Mouse (Mus musculus) embryonic facial prominence, embryonic 10.5 days (tissue): ENCODE measurements at regions not wholly inside any gene's neighbourhood (a gene's known extent, or its start where the extent isn't known, plus 50 kb on each side); places are given as distances from the start of the nearest gene placed in this dataset.

Experiments used
- DNase-seq: peaks from one replicate; pipeline ENCODE4 v3.0.0-alpha.2; 2017; ENCODE audit warnings: low spot score
- H3K27ac ChIP-seq: fragments of 300-500 bp; sonication (generic); replicated peaks from 2 replicates; pipeline ENCODE4 v1.5.1; 2016; ENCODE audit warnings: mild to moderate bottlenecking
- H3K27me3 ChIP-seq: fragments of 300-500 bp; sonication (generic); replicated peaks from 2 replicates; pipeline ENCODE4 v1.6.1; 2016; ENCODE audit warnings: low read depth, mild to moderate bottlenecking; ENCODE audit not compliant: poor library complexity, severe bottlenecking
- H3K36me3 ChIP-seq: fragments of 300-500 bp; sonication (generic); replicated peaks from 2 replicates; pipeline ENCODE4 v1.6.1; 2016; ENCODE audit warnings: mild to moderate bottlenecking, moderate library complexity
- H3K4me1 ChIP-seq: fragments of 300-500 bp; sonication (generic); 2 replicates; pipeline ENCODE4 v1.6.1; 2016
- H3K4me3 ChIP-seq: fragments of 300-500 bp; sonication (generic); 2 replicates; pipeline ENCODE4 v1.5.1; 2016; ENCODE audit warnings: mild to moderate bottlenecking, moderate library complexity
- H3K9me3 ChIP-seq: fragments of 300-500 bp; sonication (generic); 2 replicates; pipeline ENCODE4 v1.6.1; 2016; ENCODE audit warnings: mild to moderate bottlenecking
- WGBS: fragments of 180-500 bp; shearing (Covaris S2); methylation state at CpG from one replicate; pipeline ENCODE4 v1.1.7; 2016; 5-methylcytosine and 5-hydroxymethylcytosine counted together

- H3K36me3 ChIP-seq, result no peaks in the 10 kb centered on the region
- no peaks in the 10 kb centered on the region for H3K9me3 ChIP-seq
- no peak overlapping the region for H3K4me3 ChIP-seq
- H3K4me1 ChIP-seq, result peaks cover 3% of the 10 kb centered on the region; the same call in 1 of the 2 replicates
- 71% methylated on average over 13 of the region's 13 CpGs for WGBS
- H3K27me3 ChIP-seq, result no peaks in the 10 kb centered on the region
- no peak overlapping the region for H3K27ac ChIP-seq
- DNase-seq, result no peak
Measured at GRCm38 (mm10) chr6:31069243-31069642, 110.4 kb upstream of the Klf14 start.

- Histone ChIP-seq H3K27ac (no peak overlapping the region), H3K4me3 (no peak overlapping the region), H3K27me3 (no peaks in the 10 kb centered on the region), H3K36me3 (no peaks in the 10 kb centered on the region), H3K4me1 (peaks cover 14% of the 10 kb centered on the region), H3K9me3 (no peaks in the 10 kb centered on the region)
- 90% methylated on average over 6 of the region's 6 CpGs for WGBS
- no peak for DNase-seq
Measured at GRCm38 (mm10) chr6:31070537-31070936, 111.7 kb upstream of the Klf14 start.

GRCm38 (mm10) chr6:31070966-31071365, 112.1 kb upstream of the Klf14 start:
- Histone ChIP-seq H3K9me3 (no peaks in the 10 kb centered on the region), H3K27ac (no peak overlapping the region), H3K4me3 (no peak overlapping the region), H3K27me3 (no peaks in the 10 kb centered on the region), H3K36me3 (no peaks in the 10 kb centered on the region), H3K4me1 (peaks cover 19% of the 10 kb centered on the region)
- no peak for DNase-seq
- 76% methylated on average over 9 of the region's 9 CpGs for WGBS

GRCm38 (mm10) chr6:31072072-31072471, 113.2 kb upstream of the Klf14 start:
- no peak for DNase-seq
- Histone ChIP-seq H3K4me1 (peaks cover 25% of the 10 kb centered on the region), H3K9me3 (no peaks in the 10 kb centered on the region), H3K27ac (no peak overlapping the region), H3K36me3 (no peaks in the 10 kb centered on the region), H3K4me3 (no peak overlapping the region), H3K27me3 (no peaks in the 10 kb centered on the region)
- 90% methylated on average over 7 of the region's 7 CpGs for whole genome bisulfite sequencing

- no peak for DNase-seq
- Histone ChIP-seq H3K27ac (no peak overlapping the region), H3K36me3 (no peaks in the 10 kb centered on the region), H3K4me1 (peaks cover 28% of the 10 kb centered on the region), H3K27me3 (no peaks in the 10 kb centered on the region), H3K4me3 (no peak overlapping the region), H3K9me3 (no peaks in the 10 kb centered on the region)
- WGBS, result 56% methylated on average over 5 of the region's 5 CpGs
Measured at GRCm38 (mm10) chr6:31072559-31072958, 113.7 kb upstream of the Klf14 start.

- peaks cover 29% of the 10 kb centered on the region for H3K4me1 ChIP-seq
- no peaks in the 10 kb centered on the region for H3K9me3 ChIP-seq
- H3K27me3 ChIP-seq, result no peaks in the 10 kb centered on the region
- H3K36me3 ChIP-seq, result no peaks in the 10 kb centered on the region
- DNase-seq, result no peak
- no peak overlapping the region for H3K27ac ChIP-seq
- no peak overlapping the region for H3K4me3 ChIP-seq
- WGBS, result 83% methylated on average over 8 of the region's 8 CpGs
Measured at GRCm38 (mm10) chr6:31073338-31073737, 114.5 kb upstream of the Klf14 start.

GRCm38 (mm10) chr6:31074394-31074793, 115.5 kb upstream of the Klf14 start:
- H3K4me1 ChIP-seq, result peaks cover 29% of the 10 kb centered on the region
- no peak overlapping the region for H3K4me3 ChIP-seq
- 59% methylated on average over 9 of the region's 9 CpGs for WGBS
- no peaks in the 10 kb centered on the region for H3K27me3 ChIP-seq
- DNase-seq, result no peak
- H3K36me3 ChIP-seq, result no peaks in the 10 kb centered on the region
- no peak overlapping the region for H3K27ac ChIP-seq
- no peaks in the 10 kb centered on the region for H3K9me3 ChIP-seq

GRCm38 (mm10) chr6:31075209-31075571, 116.3 kb upstream of the Klf14 start:
- Histone ChIP-seq H3K4me3 (no peak overlapping the region), H3K9me3 (no peaks in the 10 kb centered on the region), H3K36me3 (no peaks in the 10 kb centered on the region), H3K4me1 (peaks cover 29% of the 10 kb centered on the region), H3K27ac (peak overlapping the region; percentile 44), H3K27me3 (no peaks in the 10 kb centered on the region)
- 32% methylated on average over 2 of the region's 2 CpGs for WGBS
- no peak for DNase-seq

GRCm38 (mm10) chr6:31075572-31076477, 116.9 kb upstream of the Klf14 start:
- peak; percentile 84 for DNase-seq
- Histone ChIP-seq H3K4me3 (no peak overlapping the region), H3K27ac (peak overlapping the region; percentile 65), H3K27me3 (no peaks in the 10 kb centered on the region), H3K4me1 (peaks cover 29% of the 10 kb centered on the region), H3K9me3 (no peaks in the 10 kb centered on the region), H3K36me3 (no peaks in the 10 kb centered on the region)
- 20% methylated on average over 13 of the region's 13 CpGs for WGBS

GRCm38 (mm10) chr6:31076478-31076834, 117.6 kb upstream of the Klf14 start:
- Histone ChIP-seq H3K4me1 (peaks cover 29% of the 10 kb centered on the region), H3K9me3 (no peaks in the 10 kb centered on the region), H3K36me3 (no peaks in the 10 kb centered on the region), H3K27ac (peak overlapping the region; percentile 65), H3K4me3 (no peak overlapping the region), H3K27me3 (no peaks in the 10 kb centered on the region)
- 74% methylated on average over 6 of the region's 6 CpGs for WGBS
- no peak for DNase-seq

GRCm38 (mm10) chr6:31077216-31077615, 118.3 kb upstream of the Klf14 start:
- Histone ChIP-seq H3K4me3 (no peak overlapping the region), H3K9me3 (no peaks in the 10 kb centered on the region), H3K36me3 (no peaks in the 10 kb centered on the region), H3K4me1 (peaks cover 33% of the 10 kb centered on the region), H3K27ac (0 out of 2 replicates have a peak overlapping the region, but pooled peaks have one; percentile 14), H3K27me3 (no peaks in the 10 kb centered on the region)
- DNase-seq, result no peak
- WGBS, result 74% methylated on average over 9 of the region's 9 CpGs

- Histone ChIP-seq H3K36me3 (no peaks in the 10 kb centered on the region), H3K4me1 (peaks cover 34% of the 10 kb centered on the region), H3K27me3 (no peaks in the 10 kb centered on the region), H3K9me3 (no peaks in the 10 kb centered on the region), H3K4me3 (no peak overlapping the region), H3K27ac (no peak overlapping the region)
- no peak for DNase-seq
- WGBS, result 76% methylated on average over 9 of the region's 9 CpGs
Measured at GRCm38 (mm10) chr6:31077779-31078178, 118.9 kb upstream of the Klf14 start.

GRCm38 (mm10) chr6:31078413-31078812, 119.5 kb upstream of the Klf14 start:
- Histone ChIP-seq H3K36me3 (no peaks in the 10 kb centered on the region), H3K9me3 (no peaks in the 10 kb centered on the region), H3K4me3 (no peak overlapping the region), H3K27ac (no peak overlapping the region), H3K27me3 (no peaks in the 10 kb centered on the region), H3K4me1 (peaks cover 34% of the 10 kb centered on the region)
- 70% methylated on average over 6 of the region's 6 CpGs for WGBS
- DNase-seq, result no peak
